Mouse (Mus musculus): ENCODE measurements around the gene Erlin1.

The Erlin1 gene

GRCm38 (mm10) chr19:44060226-44060625 lies 9.4 kb downstream of the Erlin1 start:
- no peak for DNase-seq (ENCODE audit: low spot score)

- no peak for DNase-seq (ENCODE audit: low spot score)
Observed at GRCm38 (mm10) chr19:44055173-44055826, 14.3 kb downstream of the Erlin1 start.

- DNase-seq (ENCODE audit: low spot score) = no peak
Observed at GRCm38 (mm10) chr19:44050388-44050787, 19.2 kb downstream of the Erlin1 start.

GRCm38 (mm10) chr19:44049282-44049681 lies 20.3 kb downstream of the Erlin1 start:
- no peak for DNase-seq (ENCODE audit: low spot score)

- no peak for DNase-seq (ENCODE audit: low spot score)
Observed at GRCm38 (mm10) chr19:44045847-44046246, 23.7 kb downstream of the Erlin1 start.

GRCm38 (mm10) chr19:44042121-44042520 lies 27.5 kb downstream of the Erlin1 start:
- no peak for DNase-seq (ENCODE audit: low spot score)

GRCm38 (mm10) chr19:44033396-44033795 lies 36.2 kb downstream of the Erlin1 start:
- no peak for DNase-seq (ENCODE audit: low spot score)

GRCm38 (mm10) chr19:44032046-44032744 lies 37.4 kb downstream of the Erlin1 start:
- DNase-seq (ENCODE audit: low spot score) = no peak

- no peak for DNase-seq (ENCODE audit: low spot score)
Observed at GRCm38 (mm10) chr19:44030024-44030423, 39.6 kb downstream of the Erlin1 start.

GRCm38 (mm10) chr19:44028972-44029371 lies 40.6 kb downstream of the Erlin1 start, which contains the start of gene Cyp2c23:
Gene Cyp2c23 (minus strand): TSS chr19:44029208.
- no peak for DNase-seq (ENCODE audit: low spot score)

- no peak for DNase-seq (ENCODE audit: low spot score)
Observed at GRCm38 (mm10) chr19:44026956-44027530, 42.5 kb downstream of the Erlin1 start.

- DNase-seq (ENCODE audit: low spot score) = no peak
Observed at GRCm38 (mm10) chr19:44024921-44025585, 44.5 kb downstream of the Erlin1 start.

GRCm38 (mm10) chr19:44023066-44023465 lies 46.5 kb downstream of the Erlin1 start:
- DNase-seq (ENCODE audit: low spot score) = no peak

GRCm38 (mm10) chr19:44021502-44021901 lies 48.1 kb downstream of the Erlin1 start:
- DNase-seq (ENCODE audit: low spot score) = peak; percentile 11

- DNase-seq (ENCODE audit: low spot score) = no peak
Observed at GRCm38 (mm10) chr19:44019739-44020138, 49.8 kb downstream of the Erlin1 start.

- no peak for DNase-seq (ENCODE audit: low spot score)
Observed at GRCm38 (mm10) chr19:44013862-44014261, 55.7 kb downstream of the Erlin1 start.

- no peak for DNase-seq (ENCODE audit: low spot score)
Observed at GRCm38 (mm10) chr19:44008784-44009183, 60.8 kb downstream of the Erlin1 start.

GRCm38 (mm10) chr19:44007186-44007585 lies 62.4 kb downstream of the Erlin1 start:
- DNase-seq (ENCODE audit: low spot score) = no peak

- no peak for DNase-seq (ENCODE audit: low spot score)
Observed at GRCm38 (mm10) chr19:44005025-44005424, 64.6 kb downstream of the Erlin1 start.

GRCm38 (mm10) chr19:44004261-44004660 lies 65.3 kb downstream of the Erlin1 start:
- DNase-seq (ENCODE audit: low spot score) = no peak

GRCm38 (mm10) chr19:44000720-44001119 lies 68.9 kb downstream of the Erlin1 start:
- no peak for DNase-seq (ENCODE audit: low spot score)

- DNase-seq (ENCODE audit: low spot score) = no peak
Observed at GRCm38 (mm10) chr19:44000061-44000460, 69.5 kb downstream of the Erlin1 start.
